Mouse (Mus musculus) kidney, postnatal 4 days (tissue): ENCODE results near the gene Tm4sf1.

ENCODE experiments used
- DNase-seq, 2 experiments: peaks; one replicate each; pipeline ENCODE4 v3.0.0; 2021; ENCODE audit warnings: mixed read lengths in 2 of 2

Tm4sf1 gene

DNA sequence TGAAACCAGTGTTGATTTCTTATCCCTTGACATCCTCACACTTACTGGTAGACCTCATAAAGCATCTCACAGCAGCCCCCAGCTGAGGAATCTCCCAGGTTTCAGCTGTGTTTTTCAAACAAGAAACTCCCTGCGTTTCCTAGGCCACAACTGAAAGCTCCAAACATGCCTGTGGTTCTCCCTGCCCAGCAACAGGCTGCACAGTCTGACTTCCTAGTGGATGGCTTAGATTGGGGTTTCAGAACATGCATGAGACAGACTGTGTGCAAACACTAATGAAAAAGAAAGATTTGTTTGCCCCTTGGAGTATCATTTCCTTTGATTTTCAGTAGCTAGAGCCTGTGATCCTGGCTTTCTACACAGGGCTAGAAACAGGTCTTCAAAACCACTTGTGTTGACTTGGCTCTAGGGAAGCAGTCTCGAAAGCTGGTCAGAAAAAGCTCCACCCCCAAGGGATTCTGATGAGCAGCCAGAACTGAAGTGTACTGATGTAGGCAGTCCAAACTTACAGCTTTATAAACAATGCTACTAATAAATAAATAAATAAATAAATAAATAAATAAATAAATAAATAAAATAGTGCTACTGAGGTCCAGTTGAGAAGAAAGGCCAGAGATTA lies at the start of gene Tm4sf1:
Gene Tm4sf1 (minus strand): TSS at position 68 of the 619 bp plus-strand sequence.
- no peak for DNase-seq

DNA sequence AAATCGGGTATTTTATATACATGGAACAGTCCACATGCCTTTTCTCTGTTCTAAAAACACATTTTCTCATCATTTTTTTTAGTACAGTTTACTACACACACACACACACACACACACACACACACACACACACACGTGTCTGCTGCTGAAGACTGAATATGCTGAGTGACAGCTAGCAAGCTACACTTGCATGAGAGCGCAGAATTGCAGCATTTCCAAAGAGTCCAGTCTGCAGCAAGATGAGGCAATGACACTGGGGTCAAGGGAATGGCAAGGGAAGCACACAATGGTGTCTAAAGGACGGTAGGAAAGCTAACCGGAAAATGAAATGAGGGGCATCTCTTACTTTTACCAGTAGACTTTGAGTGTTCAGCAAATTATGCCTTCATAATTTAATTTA lies 43.0 kb upstream of the Tm4sf1 start:
- no peak for DNase-seq

DNA sequence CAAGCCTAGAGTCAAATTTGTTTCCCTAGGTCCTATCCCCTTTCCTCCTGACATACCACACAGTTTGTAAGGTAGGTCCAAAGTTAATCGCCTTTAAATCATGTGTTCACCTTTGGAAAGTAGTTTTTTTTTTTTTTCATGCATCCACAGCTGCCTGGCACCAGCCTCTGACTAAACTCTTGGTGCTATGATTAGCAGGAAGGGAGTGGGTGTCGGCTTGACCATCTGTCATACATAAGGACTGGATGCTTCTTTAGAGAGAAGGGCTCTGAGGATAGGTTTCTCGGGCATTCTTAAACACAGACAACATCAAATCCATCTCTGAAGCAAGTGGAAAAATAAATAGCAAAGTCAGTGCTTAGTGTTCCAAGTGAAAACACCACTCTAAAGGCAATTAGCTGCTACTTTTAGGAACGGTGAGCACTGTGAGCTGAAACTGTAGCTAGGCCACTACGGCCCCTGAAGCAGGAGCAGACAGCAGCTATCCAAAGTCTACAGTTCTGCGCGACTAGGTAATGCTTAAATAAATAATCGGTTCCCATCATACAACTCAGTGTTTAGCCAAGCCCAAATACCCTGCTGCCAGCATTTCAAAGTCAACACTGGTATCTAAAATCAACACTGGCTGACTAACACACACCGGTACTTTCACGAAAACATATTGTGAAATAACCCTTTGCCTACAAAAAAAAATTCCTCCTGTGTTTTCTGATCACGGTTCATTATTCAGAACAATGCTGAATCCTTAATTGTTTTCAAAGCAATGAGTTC lies 42.2 kb upstream of the Tm4sf1 start:
- no peak for DNase-seq

DNA sequence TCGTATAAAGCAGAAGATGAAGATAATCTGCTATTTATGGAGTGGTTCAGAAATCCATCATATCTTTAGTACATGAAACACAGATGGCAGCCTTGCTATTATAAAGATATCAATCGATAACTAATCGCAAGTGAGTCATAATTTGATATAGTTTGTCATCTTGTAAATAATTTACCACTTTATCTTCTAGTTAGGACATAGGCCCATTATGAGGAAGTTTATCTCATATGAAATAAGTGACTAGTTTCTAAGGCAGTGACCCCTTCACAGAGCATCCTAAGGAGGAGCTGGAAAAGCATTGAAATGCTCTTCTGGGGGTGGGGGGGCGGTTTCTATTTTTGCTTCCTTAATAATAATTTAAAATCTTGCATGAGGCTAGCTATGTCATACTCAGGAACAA lies 41.2 kb upstream of the Tm4sf1 start:
- no peak for DNase-seq

DNA sequence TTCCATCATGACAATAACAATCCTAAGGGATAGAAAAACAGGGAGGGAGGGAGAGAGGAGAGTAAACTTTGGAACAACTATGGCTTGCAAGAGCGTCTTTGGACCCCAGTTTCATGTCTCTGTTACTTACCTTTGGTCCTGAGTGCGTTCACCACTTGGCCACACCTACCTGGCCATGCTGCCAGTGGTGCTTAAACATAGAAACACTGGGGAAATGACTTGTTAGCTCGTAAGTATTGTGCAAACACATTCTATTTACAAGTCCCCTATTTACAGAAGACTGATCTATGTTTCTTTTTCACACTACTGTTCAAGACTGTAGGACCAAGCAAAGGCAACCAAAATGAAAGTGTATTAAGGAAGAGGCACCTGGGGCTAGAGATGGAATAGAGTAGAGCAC lies 39.5 kb upstream of the Tm4sf1 start:
- DNase-seq = no peak

DNA sequence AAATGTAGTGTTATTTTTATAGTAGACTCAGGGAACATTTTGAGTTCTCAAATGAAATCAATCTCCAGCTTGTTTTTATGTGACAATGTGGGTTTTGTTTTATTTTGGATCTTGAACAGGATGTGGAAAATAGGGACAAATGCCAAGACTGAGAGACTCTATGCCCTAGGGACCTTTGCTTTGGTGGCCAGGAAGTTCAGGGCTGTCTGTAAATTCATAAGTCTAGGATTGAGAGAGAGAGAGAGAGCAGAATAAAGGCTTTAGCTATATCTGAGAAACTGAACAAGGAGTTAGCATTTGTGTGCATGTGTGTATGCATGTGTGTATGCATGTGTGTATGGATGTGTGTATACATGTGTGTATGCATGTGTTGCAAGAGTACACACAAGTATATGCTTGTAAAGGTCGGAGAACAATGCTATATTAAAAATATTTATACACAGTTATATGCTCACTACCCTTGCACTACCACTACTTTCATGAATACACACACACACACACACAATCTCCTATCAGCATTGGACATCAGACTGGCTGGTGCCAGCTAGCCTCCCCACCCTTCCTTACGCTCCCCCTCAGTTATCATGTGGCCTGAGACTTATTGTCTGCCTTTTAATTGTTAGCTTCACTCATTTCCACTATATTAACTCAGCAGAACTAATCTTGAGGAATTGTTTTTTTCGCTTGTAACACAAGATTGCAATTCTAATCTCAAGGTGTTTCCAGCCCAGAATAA lies 33.5 kb upstream of the Tm4sf1 start:
- peak; percentile 22 to 53 for DNase-seq

- no peak for DNase-seq
These were observed 26.2 kb upstream of the Tm4sf1 start for GRCm38 (mm10) chr3:57327941-57328340.

DNA sequence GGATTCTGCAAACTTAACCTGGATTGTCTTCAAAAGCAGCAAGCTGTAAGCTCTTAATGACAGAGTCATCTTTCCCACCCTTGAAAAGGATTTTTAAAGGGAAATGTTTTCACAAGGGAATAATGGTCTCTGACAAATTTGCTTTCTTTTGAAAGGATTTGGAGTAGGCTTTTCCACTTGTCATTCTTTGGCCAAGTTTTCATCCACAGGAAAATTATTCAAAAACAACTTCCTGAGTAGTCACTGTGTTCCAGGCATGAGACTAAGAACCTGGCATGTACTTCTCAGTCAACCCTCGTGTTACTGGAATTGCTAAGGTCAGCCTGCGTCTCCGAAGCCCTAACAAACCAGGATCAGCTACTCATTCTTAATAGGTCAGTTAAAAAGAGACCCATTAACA lies 5.3 kb upstream of the Tm4sf1 start:
- no peak for DNase-seq

DNA sequence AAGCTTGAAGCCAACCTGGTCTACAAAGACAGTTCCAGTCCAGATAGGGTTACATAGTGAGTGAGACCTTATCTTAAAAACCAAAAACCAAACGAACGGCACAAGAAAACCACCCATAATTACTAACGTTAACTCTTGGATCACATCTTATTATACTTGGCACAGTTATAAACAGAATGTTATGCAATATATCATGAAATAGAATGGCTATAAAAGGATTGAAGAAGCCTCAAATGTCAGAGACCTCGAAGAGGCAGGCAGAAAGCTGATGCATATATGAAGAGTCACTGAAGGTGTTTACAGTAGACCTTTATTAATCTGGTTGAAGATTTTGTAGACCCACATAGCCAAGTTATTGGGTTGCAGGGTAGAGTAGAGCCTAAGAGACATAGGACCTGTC lies 3.8 kb upstream of the Tm4sf1 start:
- DNase-seq = no peak

DNA sequence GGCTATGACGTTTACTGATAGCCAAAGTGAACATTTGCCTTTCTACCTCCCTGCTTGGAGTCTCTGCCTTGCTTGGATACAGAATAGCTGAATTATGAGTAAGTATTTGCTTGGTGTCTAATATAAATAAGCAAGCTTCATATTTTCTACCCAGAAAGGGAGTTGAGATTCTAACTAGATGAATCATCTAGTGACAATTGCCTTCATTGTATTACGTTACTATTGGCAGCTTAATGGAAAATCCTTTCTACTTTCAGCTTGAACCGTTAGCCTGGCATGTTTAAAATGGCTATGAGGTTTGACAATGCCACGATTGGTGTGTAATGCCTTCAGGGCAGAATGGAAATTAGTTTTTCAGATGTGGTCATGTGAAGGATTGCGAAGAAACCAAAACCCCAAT lies 2.7 kb upstream of the Tm4sf1 start:
- no peak for DNase-seq

- DNase-seq = no peak
These were observed 2.3 kb upstream of the Tm4sf1 start for GRCm38 (mm10) chr3:57304050-57304449.

DNA sequence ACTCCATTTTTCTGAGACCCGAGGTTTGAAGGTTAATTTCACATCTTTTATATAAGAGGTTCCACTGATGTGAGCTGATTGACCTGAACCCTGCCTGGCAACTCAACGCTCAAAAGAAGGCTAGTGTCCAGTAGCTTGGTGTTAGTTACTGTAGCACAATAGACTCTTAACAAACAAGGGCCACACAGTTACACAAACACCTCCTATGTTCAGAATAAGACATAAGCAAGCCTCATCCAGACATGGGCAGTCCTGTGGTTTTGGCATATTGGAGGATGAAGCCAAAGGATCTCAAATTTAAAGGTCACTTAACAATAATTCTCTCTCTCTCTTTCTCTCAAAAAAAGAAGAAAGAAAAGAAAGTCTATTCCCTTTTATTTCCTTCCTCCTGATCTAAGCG lies 1.7 kb upstream of the Tm4sf1 start:
- DNase-seq = no peak

- DNase-seq = no peak
These were observed 1.1 kb upstream of the Tm4sf1 start for GRCm38 (mm10) chr3:57302886-57303285.

- no peak for DNase-seq
These were observed 422 bp downstream of the Tm4sf1 start for GRCm38 (mm10) chr3:57301366-57301765.

DNA sequence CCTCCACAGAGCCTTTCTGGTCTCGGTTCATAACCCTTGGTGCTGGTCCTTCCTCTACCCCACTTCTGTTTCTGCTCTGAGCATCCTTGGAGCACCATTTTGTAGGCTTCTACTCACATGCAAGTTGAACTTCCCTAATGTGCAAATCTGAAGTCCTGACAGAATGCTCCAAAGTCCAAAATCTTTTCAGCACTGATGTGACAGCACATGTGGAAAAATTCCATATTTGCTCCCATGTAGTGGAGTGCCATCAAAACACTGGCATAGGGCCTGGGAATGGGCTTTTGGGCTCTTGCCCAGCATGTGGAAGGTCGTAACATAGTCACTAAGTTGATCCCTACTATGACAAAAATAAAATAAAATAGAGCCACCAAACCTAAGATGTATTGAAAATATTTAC lies 3.8 kb downstream of the Tm4sf1 start:
- no peak for DNase-seq

DNA sequence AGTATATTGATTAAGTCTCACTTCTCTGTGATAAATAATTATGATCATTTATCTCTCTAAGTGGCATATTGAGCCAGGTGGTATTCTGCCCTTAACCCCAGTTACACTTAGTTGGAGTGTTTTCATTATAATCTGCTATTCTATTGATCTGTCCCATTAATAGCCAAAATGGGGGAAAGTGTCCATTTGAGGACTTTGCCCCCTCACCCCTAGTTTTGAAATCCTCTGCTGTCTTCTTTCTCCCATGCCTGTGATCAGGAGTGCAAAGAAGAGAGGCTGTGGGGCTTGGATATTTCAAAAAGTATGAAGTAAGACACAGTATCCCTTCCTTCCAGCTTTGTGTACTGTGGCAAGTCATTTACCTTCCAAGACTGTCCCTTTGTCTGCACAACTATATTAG lies 5.2 kb downstream of the Tm4sf1 start:
- DNase-seq = no peak

- DNase-seq = no peak
These were observed 6.2 kb downstream of the Tm4sf1 start for GRCm38 (mm10) chr3:57295631-57296030.

DNA sequence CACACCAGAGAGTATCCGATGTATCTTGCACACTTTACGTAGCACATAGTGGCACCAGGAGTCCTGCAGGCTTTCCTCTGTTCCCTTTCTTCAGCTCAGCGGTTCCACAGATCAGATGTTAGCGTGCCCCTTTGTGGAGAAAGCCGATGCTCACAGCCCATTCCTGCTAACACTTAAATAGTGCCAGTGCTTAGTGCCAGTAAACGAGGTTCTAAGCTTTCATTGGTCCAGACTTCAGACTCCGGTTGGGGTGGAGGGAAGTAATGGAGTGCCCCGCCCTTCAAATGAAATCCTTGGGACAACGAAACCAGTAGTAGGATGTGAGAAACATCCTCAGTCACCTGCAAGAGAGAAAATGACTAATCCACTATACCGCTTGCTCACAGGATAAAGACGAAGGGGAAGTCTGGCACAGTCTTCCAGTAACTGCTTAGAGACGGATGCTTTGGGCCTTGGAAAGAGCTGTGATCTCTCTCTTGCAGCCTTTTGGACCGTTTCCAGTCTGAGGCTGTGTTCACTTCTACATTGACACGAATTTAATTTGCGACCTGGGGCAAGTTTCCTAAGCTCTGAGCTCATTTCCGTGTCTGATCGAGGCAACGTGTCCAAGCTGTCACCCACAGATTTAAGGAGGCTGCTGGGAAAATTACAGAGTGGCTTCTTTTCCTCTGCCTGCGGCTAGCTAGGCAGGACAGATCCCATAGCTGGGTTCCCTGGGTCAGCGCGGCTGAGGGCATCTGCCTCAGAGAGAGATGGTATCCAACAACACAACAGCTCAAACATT lies 6.9 kb downstream of the Tm4sf1 start:
- peak; percentile 68 to 79 for DNase-seq

DNA sequence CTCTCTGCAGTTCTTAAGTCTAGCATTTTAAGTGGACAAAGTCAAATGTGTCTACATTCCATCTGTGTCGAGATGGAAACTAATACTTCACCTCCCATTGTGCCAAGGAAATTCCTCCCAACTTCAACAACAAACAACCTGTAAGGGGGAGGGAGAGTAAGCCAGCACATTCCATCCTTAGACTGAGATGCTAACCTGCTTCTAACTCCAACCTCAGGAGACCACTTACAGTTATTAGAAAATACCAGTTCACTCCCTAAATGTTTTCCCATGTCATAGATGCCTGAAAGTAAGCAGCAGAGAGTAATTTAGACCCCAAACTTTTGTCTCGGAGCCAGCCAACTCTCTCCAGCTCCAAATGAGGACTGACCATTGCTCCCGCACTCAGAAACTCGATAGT lies 7.9 kb downstream of the Tm4sf1 start:
- DNase-seq = peak; percentile 12 to 33

DNA sequence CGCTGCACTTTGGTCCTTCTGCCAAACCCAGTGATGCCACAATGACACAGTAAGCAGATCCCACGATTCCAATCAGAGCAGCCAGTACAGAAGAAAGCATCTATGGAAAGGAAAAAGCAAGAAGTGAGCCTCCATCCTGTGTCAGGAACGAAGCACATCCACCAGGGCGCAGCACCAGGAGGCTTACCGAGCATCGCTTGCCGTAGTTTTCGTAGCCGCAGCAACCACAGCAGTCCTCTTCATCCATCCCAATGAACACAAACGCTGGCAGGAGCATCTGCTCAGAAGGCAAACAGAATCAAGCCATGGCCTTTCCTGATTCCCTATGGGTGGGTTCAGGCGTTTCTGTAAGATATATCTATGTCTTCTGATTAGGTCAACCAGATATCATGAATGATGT lies 9.0 kb downstream of the Tm4sf1 start:
- peak; percentile 52 to 61 for DNase-seq

DNA sequence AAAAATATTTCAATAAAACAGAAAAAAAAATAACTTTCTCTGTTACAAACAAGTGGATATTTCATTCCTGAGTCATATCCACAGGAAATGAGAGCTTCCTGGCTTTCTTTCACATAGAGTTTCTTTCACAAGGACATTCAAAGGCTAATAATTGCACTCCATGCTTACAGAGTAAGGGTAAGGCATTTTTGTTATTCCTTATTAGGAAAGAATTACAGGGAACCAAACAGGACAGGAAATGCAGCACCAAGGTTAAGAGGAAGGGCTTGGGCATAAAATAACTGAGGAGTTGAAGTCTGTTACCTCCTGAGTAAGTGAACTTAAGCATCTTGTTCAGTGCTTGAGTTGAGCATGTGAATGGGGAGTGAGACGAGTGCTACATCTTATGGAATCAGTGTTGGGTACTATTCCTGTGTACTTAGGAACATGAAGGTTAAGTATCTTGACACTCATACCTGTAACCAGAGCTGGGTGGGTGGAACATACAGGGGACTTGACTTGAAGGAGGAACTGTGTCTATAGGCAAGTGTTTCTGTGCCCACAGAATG lies 12.8 kb downstream of the Tm4sf1 start:
- DNase-seq = no peak

- no peak for DNase-seq
These were observed 13.7 kb downstream of the Tm4sf1 start for GRCm38 (mm10) chr3:57287854-57288720.
